Mouse (Mus musculus) spleen, adult 12 weeks (tissue): ENCODE measurements at regions not wholly inside any gene's neighbourhood (a gene's known extent, or its start where the extent isn't known, plus 50 kb on each side); places are given as distances from the start of the nearest gene placed in this dataset.

Source experiments
- DNase-seq: peaks from one replicate; pipeline ENCODE4 v3.0.0; 2022; ENCODE audit warnings: low spot score

DNA sequence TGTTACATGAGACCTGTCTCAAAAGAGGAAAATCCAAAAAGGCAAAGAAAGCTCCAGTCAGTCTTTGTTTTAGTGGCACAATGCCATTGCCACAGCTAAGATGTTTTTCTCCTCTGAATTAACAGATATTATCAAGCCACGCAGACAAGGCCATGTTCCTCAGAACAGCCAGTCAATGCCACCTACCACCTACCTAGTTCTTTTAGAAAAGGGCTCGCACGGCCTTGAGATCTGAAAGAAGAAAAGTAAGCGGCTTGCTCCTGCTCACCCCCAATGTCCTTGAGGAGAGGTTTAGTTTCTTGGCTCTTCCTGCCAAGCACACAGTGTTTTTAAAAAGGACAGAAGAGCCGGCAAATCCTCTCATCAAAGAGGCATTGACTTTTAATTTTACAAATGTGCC, 88.7 kb upstream of the Noct start:
- DNase-seq: no peak

DNA sequence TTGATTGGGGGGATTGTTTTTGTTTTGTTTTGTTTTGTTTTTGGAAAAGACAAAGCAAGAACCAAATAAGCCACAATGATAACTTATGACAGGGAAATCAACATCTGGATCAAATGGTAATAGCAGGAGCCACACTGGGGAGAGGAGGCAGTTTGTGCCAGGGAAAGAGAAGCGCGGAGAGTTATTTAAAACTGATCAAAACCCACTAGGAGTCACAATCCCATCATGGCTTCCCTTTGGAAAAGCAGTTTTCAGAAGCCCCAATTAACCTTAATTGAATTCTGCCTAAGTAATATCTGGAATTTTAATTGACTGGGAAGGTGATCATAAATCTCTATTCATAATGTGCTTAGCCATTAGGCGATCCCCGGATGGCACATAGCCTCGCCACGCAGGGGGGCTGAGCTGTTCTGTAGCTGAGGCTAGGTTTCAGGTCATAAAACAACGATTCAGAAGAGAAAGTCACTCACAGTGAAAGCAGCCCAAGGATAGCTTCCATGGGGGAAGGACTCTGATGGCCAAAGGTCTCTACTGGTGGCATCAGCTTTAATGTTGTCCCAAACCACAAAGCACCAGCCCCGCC, 86.4 kb upstream of the Noct start:
- no peak for DNase-seq

DNA sequence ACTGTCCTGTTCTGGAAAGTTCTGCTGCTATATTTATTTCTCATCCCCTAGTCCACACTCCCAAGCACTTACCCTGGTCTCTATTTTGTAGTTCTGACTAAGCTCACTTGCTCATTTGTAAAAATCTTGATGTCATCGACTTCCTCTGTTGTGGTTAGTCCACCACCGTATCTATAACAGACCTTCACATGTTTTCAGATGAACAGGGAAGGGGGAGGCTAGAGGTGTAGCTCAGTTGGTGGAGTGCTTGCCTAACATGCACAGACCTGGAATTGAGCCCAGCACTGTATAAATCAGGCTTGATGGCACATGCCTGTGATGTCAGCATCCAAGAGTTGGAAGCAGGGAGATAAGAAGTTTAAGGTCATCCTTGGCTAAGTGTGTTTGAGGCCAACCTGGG, 78.3 kb upstream of the Noct start:
- no peak for DNase-seq

DNA sequence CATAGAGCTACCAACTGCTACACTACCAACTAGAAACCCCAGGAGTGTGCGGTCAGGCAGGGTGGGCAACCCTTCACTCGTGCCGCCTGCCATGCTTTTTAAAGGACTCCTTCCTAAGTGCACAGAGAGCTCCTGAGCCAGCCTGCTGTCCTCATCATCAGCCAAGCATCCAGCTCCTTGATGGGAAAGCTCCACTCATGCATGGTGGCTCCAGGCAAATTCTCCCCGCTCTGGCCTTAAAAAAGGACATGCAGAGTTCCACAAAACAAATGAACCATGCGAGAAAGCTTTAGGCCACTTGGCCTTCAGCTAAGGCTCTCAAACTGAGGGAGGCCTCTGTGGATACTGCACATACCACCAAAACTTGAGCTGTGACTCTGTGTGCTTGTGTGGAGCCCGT, 74.2 kb upstream of the Noct start:
- DNase-seq: no peak

DNA sequence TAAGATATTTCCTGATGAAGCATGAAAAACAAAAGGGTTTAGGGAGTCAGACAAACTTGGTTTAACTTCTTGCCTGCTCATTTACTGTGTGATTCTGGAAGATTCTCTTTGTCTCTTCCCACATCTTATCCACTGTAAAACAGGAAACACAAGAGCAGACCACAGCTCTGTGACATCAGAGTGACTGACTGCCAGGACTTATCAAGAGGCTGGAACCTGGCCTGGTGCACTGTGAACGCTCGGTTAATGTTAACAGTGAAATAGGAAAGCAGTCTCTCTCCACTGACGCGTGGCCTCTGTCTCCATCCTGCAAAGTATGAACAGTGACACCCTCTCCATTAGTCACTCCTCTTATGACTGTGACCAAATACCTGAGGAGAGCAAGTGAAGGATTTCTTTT, 73.1 kb upstream of the Noct start:
- no peak for DNase-seq

DNA sequence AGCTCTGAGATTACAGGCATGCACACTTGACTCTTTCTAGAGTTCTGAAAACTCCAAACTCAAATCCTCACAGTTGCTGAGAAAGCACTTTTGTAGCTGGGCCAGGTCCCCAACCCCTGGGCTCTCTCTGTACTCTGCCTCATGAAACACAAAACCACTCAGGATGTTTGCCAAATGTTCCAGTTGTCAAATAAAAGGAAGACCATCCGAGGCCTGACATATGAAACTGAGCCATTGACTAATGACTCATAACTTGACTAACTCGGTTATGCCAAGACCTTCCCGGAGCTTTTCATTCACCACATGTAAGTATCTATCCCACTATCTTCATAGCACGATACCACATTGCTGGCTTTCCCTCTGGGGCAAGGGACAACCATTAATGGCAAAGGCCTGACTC, 68.6 kb upstream of the Noct start:
- DNase-seq: no peak

DNA sequence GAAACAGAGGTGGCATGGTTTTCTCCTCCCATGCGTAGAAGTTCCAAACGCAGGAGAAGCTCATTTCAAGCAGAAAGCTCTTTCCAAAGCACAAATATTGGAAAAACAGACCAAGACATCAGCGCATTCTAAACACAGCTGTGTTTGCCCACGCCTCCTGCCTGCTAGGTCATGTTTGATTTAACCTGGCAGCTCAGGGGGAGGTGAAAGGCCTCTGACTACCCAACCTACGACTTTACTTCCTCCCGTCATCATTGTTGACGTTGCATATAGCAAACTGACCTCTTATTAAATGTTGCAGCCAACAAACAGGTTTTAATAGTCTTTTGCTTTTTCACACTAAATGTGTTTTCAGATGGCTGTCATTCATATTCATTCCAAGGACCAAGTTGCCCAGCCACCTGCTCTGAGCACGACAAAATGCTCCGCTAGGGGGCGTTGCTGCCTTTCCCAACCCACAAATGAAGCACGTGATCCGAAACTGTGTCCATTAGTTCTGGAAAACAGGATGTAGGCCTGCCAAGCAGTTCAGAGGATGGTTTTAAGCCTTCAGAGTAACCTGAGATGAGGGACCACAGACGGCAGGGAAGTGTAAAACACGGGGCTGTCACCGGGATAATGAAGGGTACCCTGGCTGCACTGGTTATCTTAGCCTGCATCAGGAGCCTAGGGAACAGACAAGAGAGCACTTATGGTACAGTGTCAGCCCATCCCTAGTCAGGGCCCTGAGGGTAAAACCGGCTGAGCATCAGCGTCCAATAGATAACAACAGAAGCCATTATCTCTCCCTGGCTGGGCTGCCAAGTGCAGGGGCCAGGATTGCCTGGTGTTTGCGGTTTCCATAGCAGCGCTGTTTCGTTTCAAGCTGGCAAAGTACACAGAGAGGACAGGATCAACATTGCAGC, 67.6 kb upstream of the Noct start:
- peak; percentile 27 for DNase-seq

DNA sequence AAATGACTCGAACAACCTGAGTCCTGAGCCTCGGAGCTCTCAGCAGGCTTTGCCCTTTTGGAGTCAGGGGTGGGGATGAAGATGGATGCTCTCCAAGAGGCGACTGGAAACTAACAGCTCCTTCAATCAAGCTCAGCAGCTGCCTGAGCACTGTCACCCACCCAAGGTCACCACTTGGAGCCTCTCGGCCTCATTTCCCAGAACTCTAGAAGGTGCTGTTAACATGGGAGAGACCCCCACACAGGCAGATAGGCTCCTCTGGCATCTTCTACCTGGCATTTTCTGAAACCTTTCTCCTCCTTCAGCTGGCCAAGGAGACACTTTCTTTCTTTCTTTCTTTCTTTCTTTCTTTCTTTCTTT, 67.0 kb upstream of the Noct start:
- no peak for DNase-seq

DNA sequence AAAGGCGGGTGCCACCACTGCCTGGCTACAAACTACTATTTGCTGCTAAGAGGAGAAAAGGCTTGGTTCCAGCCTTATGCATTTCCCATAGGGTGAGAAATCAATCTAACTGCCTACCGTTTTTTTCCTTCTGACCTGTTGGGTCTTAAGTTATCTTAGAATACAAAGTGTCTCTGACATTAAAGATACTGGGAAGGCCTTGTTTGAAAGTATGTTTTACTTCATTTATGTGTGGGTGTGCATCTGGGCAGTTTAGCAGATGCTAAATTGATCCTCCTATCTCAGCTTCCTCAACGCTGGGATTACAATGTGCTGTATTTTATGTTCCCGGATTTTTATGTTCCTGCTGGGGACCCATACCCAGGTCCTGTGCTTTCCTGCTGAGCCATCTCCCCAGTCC, 65.8 kb upstream of the Noct start:
- no peak for DNase-seq

DNA sequence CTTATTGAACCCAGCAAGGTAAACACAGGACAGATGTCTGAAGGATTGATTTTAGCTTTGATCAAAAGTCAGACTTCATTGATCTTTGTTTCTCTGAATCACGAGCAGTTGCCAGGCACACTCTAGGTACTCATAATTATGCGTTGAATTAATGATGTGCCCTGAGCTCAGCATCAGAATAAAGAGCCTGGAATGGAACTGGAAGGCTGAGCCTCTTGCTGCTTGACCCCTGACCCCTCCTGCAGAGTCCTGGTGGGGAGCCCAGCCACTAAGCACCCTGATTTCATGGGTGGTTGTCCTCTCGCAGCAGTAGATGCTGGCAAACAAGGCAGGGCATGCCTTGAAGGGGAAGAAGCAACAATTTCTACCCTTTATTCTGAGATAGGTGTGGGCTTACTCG, 64.9 kb upstream of the Noct start:
- no peak for DNase-seq

DNA sequence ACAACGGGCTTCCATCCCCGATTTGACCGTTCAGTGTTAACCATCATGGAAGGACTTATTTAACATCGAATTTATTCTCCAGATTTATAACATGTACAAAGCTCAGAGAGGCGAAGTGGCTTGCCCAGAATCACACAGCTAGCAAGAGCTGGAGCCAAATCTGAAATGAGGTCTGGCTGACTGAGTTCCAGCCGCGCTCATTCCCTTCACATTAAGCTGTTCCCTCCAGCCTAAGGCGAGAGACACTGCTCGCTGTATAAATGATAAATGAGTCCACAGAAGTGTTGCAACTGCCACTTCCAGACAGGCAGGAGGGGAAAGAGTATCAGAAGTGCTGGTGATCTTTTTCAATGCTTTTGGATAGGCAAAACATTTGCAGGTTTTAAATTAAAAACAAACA, 64.4 kb upstream of the Noct start:
- no peak for DNase-seq

DNA sequence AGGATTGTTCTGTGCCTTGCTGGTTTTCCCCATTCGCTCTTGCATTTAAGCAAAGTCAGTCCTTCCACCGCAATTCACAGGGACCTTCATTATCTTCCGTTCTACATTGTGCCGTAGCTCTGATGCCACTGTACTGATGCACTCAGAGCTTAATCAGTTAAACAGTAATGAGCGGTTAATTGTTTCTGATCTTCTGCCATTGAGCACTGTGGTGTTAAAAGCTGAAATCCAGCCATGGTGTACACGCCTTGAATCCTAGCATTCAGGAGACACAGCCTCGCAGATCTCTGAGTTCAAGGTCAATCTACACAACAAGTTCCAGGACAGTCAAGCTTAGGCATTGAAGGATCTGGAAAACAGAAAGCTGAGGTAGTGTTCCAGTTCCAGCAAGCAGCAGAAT, 63.6 kb upstream of the Noct start:
- no peak for DNase-seq

DNA sequence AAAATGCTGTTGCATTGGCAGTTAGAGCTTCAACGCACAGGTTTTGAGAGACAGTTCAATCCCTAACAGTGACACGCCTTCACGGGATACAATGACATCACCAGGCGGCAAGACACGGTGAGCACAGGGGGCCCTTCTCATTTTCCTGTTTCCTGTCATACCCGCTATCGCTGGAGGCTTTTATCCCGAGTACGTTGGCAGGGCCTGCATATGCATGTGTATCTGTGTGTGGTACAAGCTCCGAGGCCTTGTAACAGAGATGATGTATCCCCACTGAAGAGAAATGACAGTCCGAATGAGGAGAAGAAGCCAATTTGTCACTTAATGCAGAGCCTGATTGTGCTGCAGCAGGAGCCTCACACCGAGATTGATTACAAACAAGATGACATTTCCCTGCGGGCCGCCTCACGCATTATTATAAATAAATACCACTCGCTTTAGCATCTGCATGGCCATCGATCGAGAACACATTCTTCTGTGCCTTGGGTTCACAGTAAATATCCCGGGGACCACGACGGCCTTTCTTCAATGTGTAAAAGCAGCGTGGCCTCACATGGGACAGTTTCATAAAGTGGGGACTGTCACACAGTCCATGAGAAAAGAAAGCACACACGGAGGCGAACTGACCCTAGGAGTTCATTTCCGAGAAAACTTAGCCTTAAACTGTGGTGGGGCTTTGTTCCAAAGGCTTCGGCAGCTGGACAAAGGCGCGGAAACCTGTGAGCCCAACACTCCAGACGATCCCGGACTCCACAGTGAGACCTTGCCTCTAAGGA, 54.9 kb upstream of the Noct start:
- no peak for DNase-seq

DNA sequence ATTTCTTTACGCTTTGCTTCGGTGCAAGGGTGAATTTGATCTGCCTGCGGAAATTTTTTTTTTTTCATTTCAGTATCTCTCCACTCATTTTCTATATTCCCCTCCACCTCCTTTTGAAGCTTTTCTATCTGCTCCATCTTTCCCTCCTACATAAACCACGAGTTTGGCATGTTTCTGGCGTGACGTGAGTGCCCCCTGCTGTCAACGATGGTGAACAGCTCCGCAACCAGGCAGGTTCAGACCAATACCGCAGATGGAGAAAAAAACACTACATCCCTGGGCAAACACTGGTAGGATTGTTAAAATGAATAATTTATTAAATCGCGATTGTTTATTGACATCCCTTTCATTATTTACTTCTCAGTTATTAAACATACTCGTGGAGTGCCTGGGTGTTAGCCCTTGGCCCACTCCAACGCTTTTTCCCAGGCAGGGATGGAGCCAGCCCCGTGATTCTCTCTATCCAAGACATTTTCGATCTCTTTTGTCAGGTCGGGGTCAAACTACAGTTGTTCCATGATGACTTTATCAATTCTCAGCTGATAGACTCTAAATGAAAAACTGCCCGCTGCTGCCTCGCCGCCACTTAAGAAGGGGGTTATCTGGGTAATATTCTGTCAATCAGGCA, 53.9 kb upstream of the Noct start:
- DNase-seq: peak; percentile 41
